Mouse (Mus musculus): ENCODE measurements around the gene Gpr84. TPM values are rescaled to one million over a fixed set of nuclear protein-coding genes. Genes with fewer than 3 reads are reported as not detected.

Gene Gpr84
- total RNA-seq, 2 experiments from 2014 or later, result 0.74 to 0.81 TPM

GRCm38 (mm10) chr15:103336996-103337667, 26.7 kb upstream of the Gpr84 start:
- DNase-seq (ENCODE audit: low spot score in 2 of 2), result no peak

DNA sequence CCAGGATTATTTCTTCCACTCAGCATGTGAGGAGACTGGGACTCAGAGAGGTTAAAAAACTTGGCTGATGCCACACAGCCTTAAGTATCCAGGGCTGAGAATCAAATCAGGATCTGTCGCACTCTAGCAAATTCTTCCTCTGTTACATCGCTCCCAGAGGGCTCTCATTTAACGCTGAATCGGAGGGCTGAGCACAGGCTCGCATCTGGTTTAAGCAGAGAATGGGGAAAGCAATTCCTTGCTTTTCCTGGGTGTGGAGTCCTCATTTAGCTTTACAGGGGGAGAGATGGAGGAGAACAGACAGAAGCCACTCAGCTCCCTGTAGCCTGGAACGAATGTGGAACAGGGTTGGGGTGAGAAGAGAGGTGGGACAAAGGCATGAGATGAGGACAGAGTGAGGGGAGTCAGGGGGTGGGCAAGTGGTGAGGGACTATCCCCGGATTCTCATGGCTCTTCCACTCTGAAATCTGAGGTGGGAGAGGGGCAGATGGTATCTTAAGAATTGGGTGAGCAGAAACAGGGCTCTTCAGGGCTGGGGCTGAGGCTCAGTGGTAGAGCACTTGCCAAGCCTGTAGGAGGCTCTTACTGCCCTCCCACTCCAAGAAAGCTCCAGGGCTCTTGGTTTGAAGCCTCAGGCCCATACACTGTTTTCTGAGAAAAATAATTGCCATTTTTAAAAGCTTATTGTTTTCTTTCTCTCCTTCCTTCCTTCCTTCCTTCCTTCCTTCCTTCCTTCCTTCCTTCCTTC, 25.2 kb upstream of the Gpr84 start:
- no peak for DNase-seq (ENCODE audit: low spot score in 2 of 2)

DNA sequence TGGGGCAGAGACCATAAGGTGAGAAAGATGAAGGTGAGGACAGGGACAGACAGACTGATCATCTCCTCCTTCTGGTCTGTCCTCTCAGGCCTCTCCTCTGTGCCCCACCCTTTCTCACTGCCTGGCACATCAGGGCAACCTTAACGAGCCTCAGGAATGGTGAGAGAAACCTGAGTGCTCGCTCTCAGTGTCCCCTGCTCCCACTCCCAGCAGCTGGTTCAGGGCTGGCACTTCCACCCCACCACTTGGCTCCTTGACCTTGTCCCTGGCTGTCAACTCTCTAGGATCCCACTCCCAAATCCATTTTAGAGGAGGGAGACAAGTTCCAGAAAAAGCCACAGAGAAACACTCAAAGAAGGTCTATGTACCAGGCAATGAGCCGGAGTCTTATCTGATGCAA, 24.6 kb upstream of the Gpr84 start:
- no peak for DNase-seq (ENCODE audit: low spot score in 2 of 2)

DNA sequence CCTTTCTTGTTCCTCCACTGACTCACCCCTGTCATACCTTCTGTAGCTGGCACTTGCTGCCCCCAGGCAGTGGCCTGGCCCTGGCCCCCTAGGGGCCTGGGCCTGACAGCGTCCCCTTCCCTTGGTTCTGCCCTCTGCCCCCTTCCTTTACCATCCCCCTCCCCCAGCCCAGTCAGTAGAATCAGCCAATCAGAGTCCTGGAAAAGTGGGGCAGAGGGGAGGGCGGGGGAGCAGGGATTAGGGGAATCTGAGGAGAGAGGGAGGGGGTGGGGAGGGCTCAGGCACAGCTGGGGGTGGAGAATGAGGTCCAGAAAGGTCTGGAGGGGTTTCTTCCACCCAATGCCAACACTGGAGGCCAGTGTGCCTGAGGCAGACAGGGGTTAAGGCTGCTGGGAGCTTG, 23.8 kb upstream of the Gpr84 start:
- no peak for DNase-seq (ENCODE audit: low spot score in 2 of 2)

DNA sequence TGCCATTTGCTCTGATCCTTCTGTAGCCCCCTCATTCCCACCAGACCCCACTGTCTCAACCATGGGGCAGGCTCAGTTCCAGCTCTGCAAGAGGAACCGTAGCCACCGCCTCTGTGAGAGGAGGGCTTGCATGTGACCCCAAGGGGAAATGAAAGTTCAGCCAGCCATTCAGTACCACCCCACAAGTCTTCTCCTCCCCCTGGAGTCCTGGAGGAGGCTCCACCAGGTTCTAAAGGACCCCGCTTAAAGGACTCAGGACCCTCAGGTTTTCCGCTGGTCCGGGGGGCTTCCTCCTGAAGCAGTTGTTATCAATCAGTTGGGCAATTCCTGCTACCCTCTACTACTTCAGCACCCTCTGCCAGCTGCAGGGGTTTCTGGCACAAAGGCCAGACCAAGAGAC, 23.3 kb upstream of the Gpr84 start:
- DNase-seq (ENCODE audit: low spot score in 2 of 2), result no peak

DNA sequence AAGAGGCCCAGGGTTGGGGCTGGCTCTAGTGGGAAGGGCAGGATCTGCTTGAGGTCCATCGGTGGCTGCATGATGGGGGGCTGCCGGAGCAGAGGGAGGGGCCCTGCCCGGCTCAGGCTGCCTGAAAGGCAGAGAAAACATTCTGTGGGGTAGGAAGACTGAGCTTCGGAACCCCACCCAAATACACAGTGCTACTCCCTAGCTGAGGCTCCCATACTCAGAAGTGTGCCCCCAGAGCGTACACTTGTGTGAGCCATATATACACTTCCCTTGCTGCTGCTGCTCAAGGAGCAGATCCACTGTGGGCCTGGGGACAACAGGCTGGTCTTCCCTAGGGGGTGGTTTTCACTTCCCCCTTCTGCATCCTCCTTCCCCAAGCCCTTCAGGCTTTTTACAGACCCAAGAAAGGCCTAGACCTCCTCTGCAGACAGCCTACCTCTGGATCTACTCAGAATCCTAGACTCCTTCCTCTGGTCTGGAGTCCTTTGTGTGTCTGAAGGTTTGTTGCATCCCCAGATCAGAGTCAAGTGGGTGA, 22.7 kb upstream of the Gpr84 start:
- no peak for DNase-seq (ENCODE audit: low spot score in 2 of 2)

DNA sequence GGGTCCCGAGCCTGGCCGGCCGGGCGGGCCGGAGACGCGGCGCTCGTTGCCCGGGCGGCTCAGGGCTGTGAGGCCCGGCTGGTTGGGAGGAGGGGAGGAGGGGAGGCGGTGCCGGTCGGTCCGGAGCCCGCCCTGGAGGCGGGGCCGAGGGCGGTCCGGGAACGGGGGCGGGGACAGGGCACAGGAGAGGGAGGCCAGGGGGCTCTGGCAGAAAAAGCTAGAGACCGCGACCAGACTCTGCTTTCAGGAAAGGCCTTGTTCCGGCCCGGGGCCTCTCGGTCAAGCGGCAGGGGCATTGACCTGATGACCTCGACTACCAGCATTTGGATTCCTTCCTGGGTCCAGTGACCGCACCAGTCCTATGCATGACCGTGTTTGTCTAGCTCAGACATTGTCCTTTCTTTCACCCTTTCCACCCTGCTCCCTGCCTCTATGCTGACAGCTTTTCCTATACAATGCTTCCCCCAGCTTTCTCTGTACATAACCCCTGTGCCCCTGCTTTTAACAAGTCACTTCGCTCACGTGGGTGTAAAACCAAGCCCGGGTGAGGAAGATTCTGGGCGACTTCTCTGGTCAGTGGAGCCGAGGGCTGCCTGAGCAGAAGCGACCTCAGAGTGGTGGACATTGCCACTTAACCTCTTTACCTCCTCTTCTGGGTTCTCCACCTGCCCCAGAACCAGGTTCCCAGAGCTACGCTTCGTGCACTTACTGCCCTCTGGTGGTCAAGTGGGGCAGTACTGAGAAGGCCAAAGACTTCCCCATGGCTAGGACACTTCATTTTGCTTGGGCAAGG, 13.2 kb upstream of the Gpr84 start:
- DNase-seq (ENCODE audit: low spot score in 2 of 2), result peak; percentile 76 to 84

DNA sequence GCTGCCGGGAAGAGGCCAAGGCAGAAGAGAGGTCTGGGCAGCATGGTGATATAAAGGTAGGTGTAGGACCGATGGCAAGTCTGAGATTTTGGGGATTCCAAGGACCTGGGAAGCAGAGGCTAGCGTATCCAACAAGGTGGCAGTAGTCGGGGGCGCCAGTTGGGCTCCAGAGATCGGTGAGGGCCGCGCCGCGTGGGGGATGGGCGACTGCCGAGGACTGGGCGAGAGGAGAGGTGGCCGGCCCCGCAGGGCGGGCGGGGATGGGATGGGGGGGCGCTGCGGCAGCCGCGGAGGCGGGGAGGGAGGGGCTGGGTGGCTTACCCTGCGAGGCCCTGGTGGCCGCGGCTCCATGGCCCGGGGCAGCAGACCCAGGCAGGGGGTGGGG, 12.7 kb upstream of the Gpr84 start:
- DNase-seq (ENCODE audit: low spot score in 2 of 2), result no peak

GRCm38 (mm10) chr15:103322396-103322795, 12.0 kb upstream of the Gpr84 start:
- DNase-seq (ENCODE audit: low spot score in 2 of 2), result no peak

- DNase-seq (ENCODE audit: low spot score in 2 of 2), result no peak
Measured at GRCm38 (mm10) chr15:103321076-103321475, 10.7 kb upstream of the Gpr84 start.

DNA sequence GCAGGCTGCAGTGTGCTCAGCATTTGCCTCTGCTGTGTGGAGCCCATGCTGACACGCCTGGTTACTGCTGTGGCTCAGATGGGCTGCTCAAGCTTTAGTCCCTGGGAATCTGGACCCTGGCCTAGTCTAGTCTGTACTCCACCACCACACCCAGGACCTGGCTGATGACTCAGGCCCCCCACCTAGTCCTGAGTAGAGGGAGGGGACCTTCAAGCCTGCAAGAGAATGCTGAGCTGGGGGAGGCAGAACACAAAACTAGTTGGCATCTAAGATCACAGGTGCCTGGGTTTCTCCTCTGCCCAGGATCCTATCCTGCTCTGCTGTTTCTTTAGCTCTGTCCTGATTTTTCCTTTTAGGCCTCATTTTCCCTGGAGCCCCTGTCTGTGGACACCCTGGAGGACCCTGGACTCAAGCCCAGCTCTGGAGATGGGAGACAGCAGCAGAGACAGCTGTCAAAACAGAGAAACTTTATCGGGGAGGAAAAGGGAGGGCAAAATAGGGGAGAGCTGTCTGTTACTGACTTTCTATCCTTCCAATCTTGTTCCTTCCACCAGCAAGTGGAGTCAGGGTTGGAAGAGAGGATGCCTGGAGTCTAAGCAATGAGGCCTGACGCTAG, 7.9 kb upstream of the Gpr84 start:
- DNase-seq (ENCODE audit: low spot score in 2 of 2), result no peak

DNA sequence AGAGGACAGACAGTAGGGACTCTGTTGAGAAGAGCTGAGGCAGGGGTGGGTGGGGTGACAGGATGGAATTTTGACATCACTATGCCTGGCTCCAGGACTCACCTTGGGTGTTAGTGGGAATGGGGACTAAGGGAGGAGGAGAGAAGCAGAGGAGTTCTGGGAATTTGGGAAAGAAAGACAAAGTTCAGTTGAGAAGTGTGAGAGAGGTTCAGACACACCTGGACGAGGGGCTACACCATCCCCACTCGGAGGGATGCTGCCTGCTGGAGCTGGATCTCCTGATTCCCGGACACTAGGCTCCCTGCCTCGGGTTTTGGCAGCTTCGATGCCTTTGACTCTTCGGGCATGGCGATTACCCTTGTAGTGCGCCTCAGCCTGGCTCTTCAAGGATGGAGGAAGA, 7.3 kb upstream of the Gpr84 start:
- no peak for DNase-seq (ENCODE audit: low spot score in 2 of 2)

DNA sequence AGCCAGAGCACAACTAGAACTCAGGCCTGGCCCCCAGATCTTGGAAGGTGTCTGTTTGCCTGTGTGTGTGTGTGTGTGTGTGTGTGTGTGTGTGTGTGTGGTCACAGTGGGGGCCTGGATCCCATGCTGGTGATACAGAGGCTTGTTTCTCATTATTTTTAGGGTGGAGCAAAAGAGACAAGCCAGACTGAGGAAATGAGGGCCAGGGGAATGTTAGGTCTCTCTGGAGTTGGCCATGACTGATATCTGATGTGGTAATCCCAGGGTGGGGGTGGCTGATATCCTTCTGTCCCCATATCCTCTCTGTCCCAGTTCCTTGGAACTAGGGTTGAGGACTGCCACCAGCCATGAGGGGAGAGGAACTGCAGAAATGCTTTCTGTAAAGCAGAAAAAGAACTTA, 6.7 kb upstream of the Gpr84 start:
- no peak for DNase-seq (ENCODE audit: low spot score in 2 of 2)

GRCm38 (mm10) chr15:103315979-103316776, 5.8 kb upstream of the Gpr84 start:
- no peak for DNase-seq (ENCODE audit: low spot score in 2 of 2)

DNA sequence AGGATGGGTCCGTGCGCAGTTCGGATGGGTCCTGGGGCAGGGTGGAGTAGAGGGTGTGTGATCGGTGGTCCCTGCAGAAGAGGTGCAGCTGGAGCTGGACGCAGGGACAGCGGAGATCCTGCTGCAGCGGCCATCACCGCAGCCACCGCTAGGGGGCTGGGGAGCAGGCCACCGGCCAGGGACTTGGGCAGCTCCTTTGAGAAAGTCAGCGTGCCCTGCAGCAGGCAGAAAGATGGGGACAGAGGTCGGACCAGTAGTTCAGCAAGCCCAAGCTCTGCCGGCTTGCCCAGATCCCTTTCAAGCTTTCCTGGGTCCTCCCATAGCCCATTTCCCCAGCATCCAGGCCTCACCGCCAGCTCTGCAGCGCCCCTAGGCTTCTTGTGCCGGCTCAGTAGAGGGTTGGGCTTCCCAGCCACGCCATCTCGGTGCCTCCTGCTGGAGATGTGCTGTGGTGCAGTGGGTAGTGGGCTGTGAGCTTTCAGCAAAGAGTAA, 4.6 kb upstream of the Gpr84 start:
- peak in 1 of 2 experiments; percentile 66 for DNase-seq (ENCODE audit: low spot score in 2 of 2)

DNA sequence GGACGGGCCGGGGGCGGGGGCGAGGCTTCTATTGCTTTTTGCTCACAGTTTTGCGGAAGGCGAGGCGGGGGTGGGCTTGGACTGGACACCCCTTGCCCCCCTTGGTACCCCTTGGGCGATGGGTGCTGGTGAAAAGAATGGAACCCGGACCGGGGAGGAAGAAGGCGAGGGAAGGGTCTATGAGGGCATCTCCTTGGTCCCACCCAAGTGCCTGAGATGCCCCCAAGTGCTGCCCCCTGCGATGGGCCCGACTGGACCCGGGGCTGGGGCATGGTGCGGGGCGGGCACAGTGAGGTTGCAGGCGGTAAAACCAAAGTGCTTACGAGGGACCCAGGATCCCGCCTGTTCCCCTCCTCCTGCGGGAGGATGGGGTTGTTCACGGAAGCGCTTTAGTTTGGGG, 3.8 kb upstream of the Gpr84 start:
- DNase-seq (ENCODE audit: low spot score in 2 of 2), result no peak

DNA sequence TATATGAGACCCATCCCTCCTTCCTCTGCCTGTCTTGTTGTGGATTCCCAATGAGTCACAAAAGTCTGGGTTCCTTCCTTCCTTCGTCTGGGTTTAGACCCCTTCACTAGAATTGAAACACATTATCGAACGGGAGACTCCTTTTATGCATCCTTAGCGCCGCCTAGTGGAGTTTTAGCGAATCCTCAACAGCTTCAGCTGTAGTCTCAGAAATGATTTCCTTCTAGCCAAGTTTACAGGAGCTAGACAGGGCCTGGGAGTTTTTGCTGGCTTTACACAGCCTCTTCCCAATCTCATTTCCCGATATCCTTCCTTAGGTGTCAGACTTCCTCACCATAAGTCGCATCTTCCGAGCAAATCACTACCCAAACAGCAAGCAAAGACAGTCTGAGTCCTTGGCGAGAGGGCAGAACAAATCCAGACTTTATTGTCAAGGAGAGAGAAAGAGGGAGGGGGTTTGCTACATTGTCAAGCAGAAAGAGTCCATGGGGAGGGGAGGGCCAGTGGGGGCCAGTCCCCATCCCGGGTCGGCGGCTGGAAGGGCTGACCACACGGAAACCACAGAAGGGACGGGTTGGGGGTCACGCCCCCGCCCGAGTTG, 3.2 kb upstream of the Gpr84 start:
- DNase-seq (ENCODE audit: low spot score in 2 of 2), result peak in 1 of 2 experiments; percentile 79

DNA sequence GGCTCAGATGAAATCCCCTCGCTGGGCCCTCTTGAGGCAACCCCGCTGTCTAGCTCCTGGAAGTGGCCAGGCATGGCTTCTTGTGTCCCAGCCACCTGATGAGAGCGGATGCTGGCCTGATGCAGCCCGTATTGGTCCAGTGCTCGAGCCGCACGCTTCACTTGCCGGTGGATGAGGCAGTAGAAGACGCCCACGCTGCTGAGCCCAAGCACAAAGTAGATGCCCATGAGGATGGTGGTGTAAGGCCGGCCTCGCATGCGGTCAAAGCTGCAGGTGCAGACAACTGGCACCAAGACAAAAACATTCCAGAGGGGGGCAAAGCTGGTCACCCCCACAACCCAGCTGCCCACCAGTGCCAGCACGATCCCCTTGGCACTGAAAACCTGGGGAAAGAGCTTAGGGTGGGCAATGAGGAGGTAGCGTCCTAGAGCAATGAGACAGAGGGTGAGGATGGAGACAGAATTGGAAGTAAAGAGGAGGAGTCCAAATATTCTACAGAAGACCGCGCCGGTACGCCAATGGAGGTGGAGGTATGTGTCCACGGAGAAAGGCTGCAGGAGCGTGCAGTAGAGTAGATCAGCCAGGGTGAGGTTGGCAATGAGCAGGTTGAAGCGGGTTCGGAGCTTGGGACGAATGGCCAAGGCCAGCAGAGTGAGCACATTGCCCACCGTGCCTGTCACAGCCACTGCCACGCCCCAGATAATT, 1.4 kb downstream of the Gpr84 start:
- no peak for DNase-seq (ENCODE audit: low spot score in 2 of 2)

All from layer of hippocampus, postnatal 14 days (tissue).